Mouse (Mus musculus) heart, embryonic 16.5 days (tissue): ENCODE measurements around the gene Rnf166. TPM values are rescaled to one million over a fixed set of nuclear protein-coding genes. Genes with fewer than 3 reads are reported as not detected.
A peak's percentile ranks its signal among the peaks of the same experiment; 100 is the strongest.

ENCODE experiments used
- ATAC-seq: fragments of 200-750 bp; cut with Nextera tagmentation; replicated peaks from 2 replicates; pipeline ENCODE4 v1.8.0; 2017; ENCODE audit warnings: moderate number of reproducible peaks; ENCODE audit not compliant: insufficient read depth, low FRiP score; ENCODE audit errors: extremely low read depth
- H3K27ac ChIP-seq: fragments of 300-500 bp; sonication (generic); 2 replicates; pipeline ENCODE4 v1.5.1; 2014; ENCODE audit warnings: mild to moderate bottlenecking, low read length, control low read depth, moderate library complexity
- H3K27me3 ChIP-seq: fragments of 300-500 bp; sonication (generic); 2 replicates; pipeline ENCODE4 v1.6.1; 2014; ENCODE audit warnings: low read length, mixed read lengths; ENCODE audit not compliant: control insufficient read depth, insufficient read depth
- H3K36me3 ChIP-seq: fragments of 300-500 bp; sonication (generic); 2 replicates; pipeline ENCODE4 v1.6.1; 2014; ENCODE audit not compliant: control insufficient read depth, insufficient read depth
- H3K4me1 ChIP-seq: fragments of 300-500 bp; sonication (generic); 2 replicates; pipeline ENCODE4 v1.6.1; 2014; ENCODE audit warnings: low read length, mixed read lengths; ENCODE audit not compliant: control insufficient read depth, insufficient read depth
- H3K4me2 ChIP-seq: fragments of 300-500 bp; sonication (generic); 2 replicates; pipeline ENCODE4 v1.6.1; 2014; ENCODE audit warnings: low read depth, mild to moderate bottlenecking, control low read depth, low read length
- H3K4me3 ChIP-seq: fragments of 300-500 bp; sonication (generic); 2 replicates; pipeline ENCODE4 v1.5.1; 2014; ENCODE audit warnings: mild to moderate bottlenecking, control low read depth, low read length
- H3K9ac ChIP-seq: fragments of 300-500 bp; sonication (generic); 2 replicates; pipeline ENCODE4 v1.6.1; 2014; ENCODE audit warnings: low read length, control low read depth
- H3K9me3 ChIP-seq: fragments of 300-500 bp; sonication (generic); replicated peaks from 2 replicates; pipeline ENCODE4 v1.6.1; 2016; ENCODE audit warnings: low read length; ENCODE audit not compliant: control insufficient read depth
- WGBS: fragments of 180-500 bp; shearing (Covaris S2); extraction: QIAGEN DNeasy Blood & Tissue Kit; methylation state at CpG from one replicate; pipeline ENCODE4 v1.1.7; 2014; 5-methylcytosine and 5-hydroxymethylcytosine counted together
- polyA plus RNA-seq: library from polyadenylated mRNA; unstranded; fragments of >200 nt; fragmentation: Nextera tagmentation; extraction: Ambion mirVana; gene quantifications from 2 replicates; pipeline ENCODE4 v1.2.1, GENCODE M21; 2015

Gene Rnf166
- polyA plus RNA-seq, 1 experiment from 2014 or later = 48.6 TPM

GRCm38 (mm10) chr8:122474951-122475560 is 808 bp downstream of the Rnf166 start:
- Histone ChIP-seq H3K4me2 (peak overlapping the region; percentile 77), H3K36me3 (peaks cover 20% of the 10 kb centered on the region), H3K9ac (peak overlapping the region; percentile 93), H3K27me3 (no peaks in the 10 kb centered on the region), H3K9me3 (no peaks in the 10 kb centered on the region), H3K4me3 (peak overlapping the region; percentile 87), H3K27ac (peak overlapping the region; percentile 80), H3K4me1 (peaks cover 23% of the 10 kb centered on the region)
- ATAC-seq = peak; percentile 17
- WGBS = 3% methylated on average over 16 of the region's 16 CpGs

GRCm38 (mm10) chr8:122473911-122474421 is 1.9 kb downstream of the Rnf166 start:
- Histone ChIP-seq H3K27me3 (no peaks in the 10 kb centered on the region), H3K4me3 (peak overlapping the region; percentile 87; the same call in 1 of the 2 replicates), H3K4me1 (peaks cover 23% of the 10 kb centered on the region), H3K9me3 (no peaks in the 10 kb centered on the region), H3K9ac (no peak overlapping the region), H3K4me2 (peak overlapping the region; percentile 77), H3K36me3 (peaks cover 11% of the 10 kb centered on the region), H3K27ac (peak overlapping the region; percentile 80)
- WGBS = 74% methylated on average over 8 of the region's 8 CpGs
- ATAC-seq = no peak

DNA sequence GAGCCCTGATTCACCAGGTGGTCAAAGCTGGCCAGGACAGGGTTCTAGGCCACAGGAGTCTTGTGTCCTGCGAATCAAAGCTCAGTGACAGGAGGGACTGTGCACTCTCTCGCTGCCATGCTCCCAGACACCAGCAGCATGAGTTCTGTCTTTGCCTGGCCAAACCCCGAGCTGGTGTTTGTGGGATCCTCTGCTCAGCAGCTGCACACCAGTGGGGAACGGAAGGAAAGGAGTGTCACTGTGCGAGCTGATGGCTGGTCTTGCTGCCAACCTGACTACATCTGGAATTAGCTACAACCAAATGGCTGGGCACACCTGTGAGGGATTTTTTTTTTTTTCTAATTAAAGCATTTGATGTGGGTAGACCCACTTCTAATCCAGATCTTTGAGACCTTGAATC is 5.2 kb downstream of the Rnf166 start:
- peaks cover 15% of the 10 kb centered on the region for H3K36me3 ChIP-seq
- ATAC-seq = no peak
- no peak overlapping the region for H3K4me3 ChIP-seq
- H3K4me2 ChIP-seq = no peak overlapping the region
- no peaks in the 10 kb centered on the region for H3K9me3 ChIP-seq
- no peaks in the 10 kb centered on the region for H3K27me3 ChIP-seq
- no peak overlapping the region for H3K9ac ChIP-seq
- H3K27ac ChIP-seq = peak overlapping the region; percentile 30; the same call in 1 of the 2 replicates
- peaks cover 15% of the 10 kb centered on the region for H3K4me1 ChIP-seq
- WGBS = 82% methylated on average over 5 of the region's 5 CpGs

- peaks cover 14% of the 10 kb centered on the region for H3K4me1 ChIP-seq
- H3K4me2 ChIP-seq = no peak overlapping the region
- 86% methylated on average over 10 of the region's 10 CpGs for WGBS
- H3K36me3 ChIP-seq = peaks cover 17% of the 10 kb centered on the region
- H3K9me3 ChIP-seq = no peaks in the 10 kb centered on the region
- peak; percentile 21; the same call in 1 of the 2 replicates for ATAC-seq
- no peak overlapping the region; the same call in 1 of the 2 replicates for H3K27ac ChIP-seq
- H3K9ac ChIP-seq = no peak overlapping the region
- H3K27me3 ChIP-seq = no peaks in the 10 kb centered on the region
- H3K4me3 ChIP-seq = no peak overlapping the region
Measured at GRCm38 (mm10) chr8:122469965-122470364, 5.9 kb downstream of the Rnf166 start.

GRCm38 (mm10) chr8:122469407-122469806 is 6.5 kb downstream of the Rnf166 start:
- ATAC-seq = no peak
- Histone ChIP-seq H3K9me3 (no peaks in the 10 kb centered on the region), H3K4me3 (no peak overlapping the region), H3K27me3 (no peaks in the 10 kb centered on the region), H3K4me1 (peaks cover 8% of the 10 kb centered on the region), H3K9ac (no peak overlapping the region), H3K27ac (no peak overlapping the region), H3K36me3 (peaks cover 17% of the 10 kb centered on the region), H3K4me2 (no peak overlapping the region)
- WGBS = 79% methylated on average over 6 of the region's 6 CpGs

GRCm38 (mm10) chr8:122467816-122468215 is 8.0 kb downstream of the Rnf166 start:
- ATAC-seq = no peak
- H3K36me3 ChIP-seq = peaks cover 12% of the 10 kb centered on the region
- 85% methylated on average over 13 of the region's 13 CpGs for WGBS

DNA sequence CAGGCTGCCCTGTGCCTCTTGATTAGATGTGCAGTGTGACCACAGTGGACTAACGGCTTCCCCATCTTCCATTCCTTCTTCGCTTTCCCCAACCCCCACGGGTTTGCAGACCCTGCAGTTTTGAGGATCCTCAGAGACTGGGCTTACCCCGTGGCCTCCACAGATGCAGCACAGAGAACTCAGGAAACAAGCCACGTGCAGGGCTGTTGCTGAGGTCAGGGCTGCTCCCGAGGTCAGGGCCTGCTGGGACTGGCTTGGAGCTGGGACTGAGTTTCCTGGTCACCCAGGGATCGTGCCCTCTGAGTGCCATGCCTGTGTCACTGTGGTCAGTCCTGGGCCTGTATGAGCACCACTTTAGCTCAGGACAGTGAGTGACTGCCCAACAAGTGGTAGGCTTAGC is 10.9 kb downstream of the Rnf166 start:
- peaks cover 32% of the 10 kb centered on the region for H3K4me1 ChIP-seq
- 56% methylated on average over 7 of the region's 7 CpGs for WGBS
- no peak overlapping the region for H3K4me3 ChIP-seq
- no peak overlapping the region for H3K9ac ChIP-seq
- no peak overlapping the region for H3K27ac ChIP-seq
- H3K36me3 ChIP-seq = peaks cover 12% of the 10 kb centered on the region
- no peaks in the 10 kb centered on the region for H3K9me3 ChIP-seq
- no peak for ATAC-seq
- peaks cover 3% of the 10 kb centered on the region; the same call in 1 of the 2 replicates for H3K27me3 ChIP-seq
- H3K4me2 ChIP-seq = no peak overlapping the region

More at GRCm38 (mm10) chr8:122467816-122468215, 8.0 kb downstream of the Rnf166 start:
- no peaks in the 10 kb centered on the region for H3K9me3 ChIP-seq
- H3K4me1 ChIP-seq = peaks cover 12% of the 10 kb centered on the region
- H3K27me3 ChIP-seq = no peaks in the 10 kb centered on the region
- H3K9ac ChIP-seq = no peak overlapping the region
- H3K27ac ChIP-seq = no peak overlapping the region
- H3K4me3 ChIP-seq = no peak overlapping the region
- H3K4me2 ChIP-seq = no peak overlapping the region

DNA sequence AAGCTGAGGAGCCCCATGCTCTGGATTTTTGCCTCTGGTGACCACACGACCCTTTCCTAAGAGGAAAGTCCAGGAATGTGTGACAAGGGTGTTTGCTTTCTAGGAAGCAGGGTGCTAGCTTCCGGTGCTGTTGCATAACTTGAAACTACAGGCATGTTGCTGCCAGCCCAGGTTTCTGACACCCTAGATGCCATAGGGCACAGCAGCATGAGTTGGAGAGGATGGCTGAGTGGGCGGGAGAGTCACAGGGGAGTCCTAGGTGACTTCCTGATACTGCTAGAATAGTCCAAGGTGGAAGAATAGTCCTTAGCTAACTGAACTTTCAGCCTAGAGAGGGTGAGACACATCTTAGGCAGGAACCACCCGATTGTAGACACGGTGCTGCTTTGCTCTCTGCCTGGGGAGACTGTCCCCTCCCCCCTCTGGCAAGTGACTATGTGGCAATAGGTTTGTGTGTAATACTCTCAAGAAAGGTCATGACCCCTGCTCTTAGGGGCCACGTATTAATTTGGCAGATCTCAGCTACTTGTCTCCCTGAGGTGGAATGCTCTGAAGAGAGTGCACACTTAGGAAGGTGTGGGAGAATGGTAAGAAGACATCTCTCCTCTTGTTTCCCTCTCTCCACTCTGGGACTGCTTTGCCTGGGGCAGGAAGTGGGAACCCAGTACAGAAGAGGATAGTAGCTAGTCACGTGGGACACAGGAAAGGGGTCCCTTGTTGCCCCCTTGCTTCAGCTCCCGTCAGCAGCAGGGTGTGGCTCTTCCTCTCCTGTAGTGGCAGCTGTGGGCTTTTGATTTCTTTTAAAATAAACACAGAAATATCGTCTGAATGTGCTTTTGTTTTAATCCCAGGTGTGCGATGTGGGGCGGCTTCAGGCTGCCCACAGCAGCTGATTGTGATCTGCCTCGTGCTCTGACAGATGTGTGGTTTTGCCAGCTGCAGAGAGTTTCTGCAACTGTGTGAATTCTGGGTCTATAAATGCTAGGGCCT is 11.9 kb downstream of the Rnf166 start:
- WGBS = 33% methylated on average over 12 of the region's 12 CpGs
- H3K36me3 ChIP-seq = peaks cover 12% of the 10 kb centered on the region
- H3K9ac ChIP-seq = no peak overlapping the region
- peaks cover 3% of the 10 kb centered on the region; the same call in 1 of the 2 replicates for H3K27me3 ChIP-seq
- no peaks in the 10 kb centered on the region for H3K9me3 ChIP-seq
- no peak overlapping the region for H3K4me2 ChIP-seq
- no peak overlapping the region; the same call in 1 of the 2 replicates for H3K27ac ChIP-seq
- peaks cover 34% of the 10 kb centered on the region for H3K4me1 ChIP-seq
- H3K4me3 ChIP-seq = no peak overlapping the region
- 0 out of 2 replicates have a peak, but pooled peaks have one; percentile 21 for ATAC-seq
